Mouse (Mus musculus): ENCODE measurements around the gene Eng.
A peak's percentile ranks its signal among the peaks of the same experiment; 100 is the strongest.

GRCm38 (mm10) chr2:32646379-32647056 lies at the start of gene Eng:
- no peak for TF ChIP-seq CTCF (IDR thresholded peaks at IDR 0.05)
- peak; percentile 89 for TF ChIP-seq POLR2A (IDR thresholded peaks at IDR 0.05; ENCODE audit: insufficient read depth, low read depth, low read length)

Data from heart, adult 2 months (tissue).